Mouse (Mus musculus) liver, embryonic 14.5 days (tissue): ENCODE data around the gene Scgb2b21. TPM values are rescaled to one million over a fixed set of nuclear protein-coding genes. Genes with fewer than 3 reads are reported as not detected.
"Not testable (repeated sequence)": the region's sequence is repeated elsewhere in the genome, so short reads cannot be mapped to it uniquely, and the experiment has no call there.

Experiments
- ATAC-seq: fragments of 200-750 bp; cut with Nextera tagmentation; 2 replicates; pipeline ENCODE4 v1.8.0; 2017; ENCODE audit warnings: moderate number of reproducible peaks, mild to moderate bottlenecking, moderate library complexity; ENCODE audit not compliant: insufficient read depth
- DNase-seq, 3 experiments: peaks; one replicate each; pipeline ENCODE4 v3.0.0-alpha.2; 2012 to 2013; ENCODE audit warnings: low read depth in 3 of 3, low spot score in 3 of 3
- H3K27ac ChIP-seq: fragments of 300-500 bp; sonication (generic); 2 replicates; pipeline ENCODE4 v1.5.1; 2014; ENCODE audit warnings: moderate library complexity, mild to moderate bottlenecking, control low read depth, inconsistent platforms
- H3K27me3 ChIP-seq: fragments of 300-500 bp; sonication (generic); 2 replicates; pipeline ENCODE4 v1.6.1; 2014; ENCODE audit warnings: mild to moderate bottlenecking, low read length, moderate library complexity; ENCODE audit not compliant: control insufficient read depth, insufficient read depth
- H3K36me3 ChIP-seq: fragments of 300-500 bp; sonication (generic); replicated peaks from 2 replicates; pipeline ENCODE4 v1.6.1; 2014; ENCODE audit warnings: low read depth; ENCODE audit not compliant: control insufficient read depth, insufficient read depth
- H3K4me1 ChIP-seq, 2 experiments: fragments of 200-500 bp in 1 of 2; fragments of 300-500 bp in 1 of 2; sonication (generic) in 1 of 2; replicated peaks; 2 replicates each; pipeline ENCODE4 v1.6.1; 2012 to 2014; ENCODE audit warnings: antibody characterized with exemption in 1 of 2, inconsistent platforms in 1 of 2, low read length in 1 of 2; ENCODE audit not compliant: control insufficient read depth in 2 of 2, insufficient read depth in 2 of 2
- H3K4me2 ChIP-seq: fragments of 300-500 bp; sonication (generic); 2 replicates; pipeline ENCODE4 v1.6.1; 2014; ENCODE audit warnings: low read depth, mild to moderate bottlenecking, control low read depth, moderate library complexity
- H3K4me3 ChIP-seq, 2 experiments: fragments of 200-500 bp in 1 of 2; fragments of 300-500 bp in 1 of 2; sonication (generic) in 1 of 2; 2 replicates each; pipeline ENCODE4 v1.5.1; 2012 to 2014; ENCODE audit warnings: low read depth in 2 of 2, low read length in 2 of 2, mild to moderate bottlenecking in 2 of 2, control low read depth in 1 of 2, inconsistent platforms in 1 of 2, moderate library complexity in 1 of 2; ENCODE audit not compliant: insufficient read depth in 1 of 2
- H3K9ac ChIP-seq: fragments of 300-500 bp; sonication (generic); replicated peaks from 2 replicates; pipeline ENCODE4 v1.6.1; 2014; ENCODE audit warnings: mild to moderate bottlenecking, control low read depth, moderate library complexity
- H3K9me3 ChIP-seq: fragments of 300-500 bp; sonication (generic); 2 replicates; pipeline ENCODE4 v1.6.1; 2016; ENCODE audit warnings: low read length, mixed read lengths; ENCODE audit not compliant: control insufficient read depth
- CTCF ChIP-seq: IDR thresholded peaks from 2 replicates; pipeline ENCODE4 v1.5.1; 2016; ENCODE audit warnings: antibody characterized with exemption, low read depth, control low read depth
- EP300 ChIP-seq: IDR thresholded peaks from 2 replicates; pipeline ENCODE4 v1.6.1; 2016; ENCODE audit warnings: antibody characterized with exemption, low read depth
- WGBS: fragments of 180-500 bp; shearing (Covaris S2); extraction: QIAGEN DNeasy Blood & Tissue Kit; methylation state at CpG from one replicate; pipeline ENCODE4 v1.1.7; 2014; ENCODE audit not compliant: insufficient replicate concordance; 5-methylcytosine and 5-hydroxymethylcytosine counted together
- polyA plus RNA-seq, 2 experiments: library from polyadenylated mRNA; depleted of rRNA in 1 of 2; stranded (reverse) in 1 of 2; unstranded in 1 of 2; fragments of >200 nt; fragmentation: Nextera tagmentation in 1 of 2; extraction: Ambion mirVana in 1 of 2; gene quantifications; 2 replicates each; pipeline versions ENCODE4 v1.2.1 to v1.2.3; 2012 to 2014

The Scgb2b21 gene
- polyA plus RNA-seq (2012; rRNA removed) (not detected in 2 replicates), polyA plus RNA-seq (2014; fragmentation: Nextera tagmentation; extraction: Ambion mirVana) (not detected in 2 replicates)

GRCm38 (mm10) chr7:33520358-33520757 lies at the start of gene Scgb2b21:
Gene Scgb2b21 (minus strand): TSS chr7:33520458.
- H3K4me3 ChIP-seq: no peak within 1 kb of the TSS
- no peak for TF ChIP-seq EP300
- no peak for TF ChIP-seq CTCF
- ATAC-seq: no peak
- no peaks in the 10 kb centered on the region for H3K27me3 ChIP-seq
- no peak within 1 kb of the TSS for H3K27ac ChIP-seq
- H3K9ac ChIP-seq: no peak within 1 kb of the TSS
- no peaks in the 10 kb centered on the region for H3K9me3 ChIP-seq
- no peaks in the 10 kb centered on the region for H3K36me3 ChIP-seq
- H3K4me2 ChIP-seq: no peak within 1 kb of the TSS
- no peak for DNase-seq
- no peaks in the 10 kb centered on the region for H3K4me1 ChIP-seq

GRCm38 (mm10) chr7:33543420-33543819 lies 23.2 kb upstream of the Scgb2b21 start:
- not testable (repeated sequence) for H3K4me3 ChIP-seq, H3K27me3 ChIP-seq, H3K27ac ChIP-seq, H3K9me3 ChIP-seq, DNase-seq, H3K4me1 ChIP-seq, H3K36me3 ChIP-seq, H3K4me2 ChIP-seq, ATAC-seq, H3K9ac ChIP-seq
- 69% methylated on average over 12 of the region's 12 CpGs for WGBS

Other genes with a start within 250 kb of the Scgb2b21 start
- gene Scgb2b19, start 240.1 kb downstream of the Scgb2b21 start, polyA plus RNA-seq (2012; rRNA removed): not detected in 2 replicates
- gene Scgb2b19, start 240.1 kb downstream of the Scgb2b21 start, polyA plus RNA-seq (2014; fragmentation: Nextera tagmentation; extraction: Ambion mirVana): not detected in 2 replicates
- gene Scgb1b19, start 233.2 kb downstream of the Scgb2b21 start, polyA plus RNA-seq (2012; rRNA removed): not detected in 2 replicates
- gene Scgb1b19, start 233.2 kb downstream of the Scgb2b21 start, polyA plus RNA-seq (2014; fragmentation: Nextera tagmentation; extraction: Ambion mirVana): not detected in 2 replicates
- gene Scgb2b20, start 154.1 kb downstream of the Scgb2b21 start, polyA plus RNA-seq (2012; rRNA removed): not detected in 2 replicates
- not detected in 2 replicates for gene Scgb2b20, start 154.1 kb downstream of the Scgb2b21 start, polyA plus RNA-seq (2014; fragmentation: Nextera tagmentation; extraction: Ambion mirVana)
- gene Scgb1b20, start 147.2 kb downstream of the Scgb2b21 start, polyA plus RNA-seq (2012; rRNA removed): not detected in 2 replicates
- gene Scgb1b20, start 147.2 kb downstream of the Scgb2b21 start, polyA plus RNA-seq (2014; fragmentation: Nextera tagmentation; extraction: Ambion mirVana): not detected in 2 replicates
- gene Scgb2b24, start 218.9 kb upstream of the Scgb2b21 start, polyA plus RNA-seq (2012; rRNA removed): not detected in 2 replicates
- gene Scgb2b24, start 218.9 kb upstream of the Scgb2b21 start, polyA plus RNA-seq (2014; fragmentation: Nextera tagmentation; extraction: Ambion mirVana): not detected in 2 replicates
- not detected in 2 replicates for gene Scgb1b24, start 223.3 kb upstream of the Scgb2b21 start, polyA plus RNA-seq (2012; rRNA removed)
- gene Scgb1b24, start 223.3 kb upstream of the Scgb2b21 start, polyA plus RNA-seq (2014; fragmentation: Nextera tagmentation; extraction: Ambion mirVana): not detected in 2 replicates